Mouse (Mus musculus): ENCODE results near the gene Foxo3. TPM values are rescaled to one million over a fixed set of nuclear protein-coding genes. Genes with fewer than 3 reads are reported as not detected.
A peak's percentile ranks its signal among the peaks of the same experiment; 100 is the strongest.

Gene Foxo3
- polyA plus RNA-seq, 1 experiment = 13.4 TPM

- DNase-seq (ENCODE audit: low read depth, low spot score) = no peak
- WGBS = 63% methylated on average over 6 of the region's 6 CpGs
These were observed 41.2 kb downstream of the Foxo3 start for GRCm38 (mm10) chr10:42235321-42235720.

GRCm38 (mm10) chr10:42232977-42233376 lies 43.6 kb downstream of the Foxo3 start:
- no peak for DNase-seq (ENCODE audit: low read depth, low spot score)
- WGBS = 82% methylated on average over 11 of the region's 11 CpGs

GRCm38 (mm10) chr10:42231847-42232246 lies 44.7 kb downstream of the Foxo3 start:
- 86% methylated on average over 8 of the region's 8 CpGs for WGBS

GRCm38 (mm10) chr10:42231100-42231541 lies 45.4 kb downstream of the Foxo3 start:
- 87% methylated on average over 3 of the region's 3 CpGs for WGBS
- DNase-seq (ENCODE audit: low read depth, low spot score) = no peak

More at GRCm38 (mm10) chr10:42231847-42232246, 44.7 kb downstream of the Foxo3 start:
- no peak for DNase-seq (ENCODE audit: low read depth, low spot score)

DNA sequence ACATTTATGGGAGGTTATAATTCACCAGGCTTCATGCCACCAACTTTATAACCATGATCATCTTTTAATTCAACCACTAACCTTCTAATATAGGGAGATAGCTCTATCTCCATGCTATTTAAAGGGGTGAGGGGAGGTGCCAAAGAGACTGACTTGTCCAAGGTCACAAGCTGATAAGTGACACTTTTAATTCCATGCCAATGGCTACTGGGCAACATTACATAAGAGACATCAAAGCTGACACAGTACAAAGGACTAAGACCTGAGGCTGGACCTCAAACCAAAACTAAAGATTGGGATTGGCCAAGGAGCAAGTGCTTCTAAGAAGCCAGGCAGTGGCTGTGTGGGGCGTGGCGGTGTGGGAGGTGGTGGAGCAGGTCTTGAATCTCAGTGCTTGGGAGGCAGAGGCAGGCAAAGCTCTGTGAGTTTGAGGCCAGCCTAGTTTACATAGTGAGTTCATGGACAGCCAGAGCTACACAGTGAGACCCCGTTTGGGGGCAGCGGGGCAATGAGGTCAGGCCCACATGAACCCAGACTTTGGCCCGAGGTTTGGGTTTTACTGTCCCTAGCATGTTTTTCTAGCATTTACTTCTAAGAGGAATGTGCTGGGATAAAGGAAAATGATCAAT lies 46.0 kb downstream of the Foxo3 start:
- 75% methylated on average over 5 of the region's 5 CpGs for WGBS
- DNase-seq (ENCODE audit: low read depth, low spot score) = no peak

- WGBS = 57% methylated on average over 4 of the region's 4 CpGs
- no peak for DNase-seq (ENCODE audit: low read depth, low spot score)
These were observed 48.8 kb downstream of the Foxo3 start for GRCm38 (mm10) chr10:42227751-42228241.

- WGBS = 93% methylated on average over 15 of the region's 15 CpGs
- DNase-seq (ENCODE audit: low read depth, low spot score) = no peak
These were observed 50.4 kb downstream of the Foxo3 start for GRCm38 (mm10) chr10:42226176-42226575.

- WGBS = 73% methylated on average over 18 of the region's 18 CpGs
- DNase-seq (ENCODE audit: low read depth, low spot score) = no peak
These were observed 51.2 kb downstream of the Foxo3 start for GRCm38 (mm10) chr10:42225184-42225935.

GRCm38 (mm10) chr10:42221996-42222395 lies 54.6 kb downstream of the Foxo3 start:
- 76% methylated on average over 11 of the region's 11 CpGs for WGBS
- DNase-seq (ENCODE audit: low read depth, low spot score) = no peak

GRCm38 (mm10) chr10:42221136-42221891 lies 55.2 kb downstream of the Foxo3 start:
- 89% methylated on average over 19 of the region's 19 CpGs for WGBS

DNA sequence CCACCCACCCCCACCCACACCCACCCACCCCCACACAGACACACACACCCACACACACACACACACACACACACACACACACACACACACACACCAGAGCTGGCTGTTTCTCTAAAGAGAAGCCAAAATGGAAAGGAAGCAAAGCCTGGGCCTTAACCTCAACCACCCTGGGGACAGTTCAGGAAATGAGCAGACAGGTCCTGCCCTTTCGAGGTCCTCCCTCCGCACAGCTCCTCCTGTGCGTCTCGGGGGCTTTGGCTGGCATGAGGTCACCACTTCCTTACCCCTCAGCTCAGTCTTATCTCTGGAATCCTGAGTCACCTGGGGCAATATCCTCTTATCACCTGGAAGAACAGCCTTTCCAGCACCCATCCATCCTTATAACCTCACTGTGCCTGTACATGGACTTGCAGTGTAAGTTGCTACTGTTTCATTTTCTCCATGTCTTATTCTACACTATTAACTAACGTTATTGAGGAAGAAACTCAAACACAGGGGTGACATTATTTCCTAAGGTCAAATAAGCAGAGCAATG lies 56.1 kb downstream of the Foxo3 start:
- 59% methylated on average over 5 of the region's 5 CpGs for WGBS

More at GRCm38 (mm10) chr10:42221136-42221891, 55.2 kb downstream of the Foxo3 start:
- no peak for DNase-seq (ENCODE audit: low read depth, low spot score)

GRCm38 (mm10) chr10:42211407-42211806 lies 65.1 kb downstream of the Foxo3 start:
- 41% methylated on average over 7 of the region's 7 CpGs for WGBS
- no peak for DNase-seq (ENCODE audit: low read depth, low spot score)

More for the DNA sequence above, 56.1 kb downstream of the Foxo3 start:
- no peak for DNase-seq (ENCODE audit: low read depth, low spot score)

GRCm38 (mm10) chr10:42210641-42211040 lies 65.9 kb downstream of the Foxo3 start:
- DNase-seq (ENCODE audit: low read depth, low spot score) = no peak
- WGBS = 90% methylated on average over 2 of the region's 2 CpGs

DNA sequence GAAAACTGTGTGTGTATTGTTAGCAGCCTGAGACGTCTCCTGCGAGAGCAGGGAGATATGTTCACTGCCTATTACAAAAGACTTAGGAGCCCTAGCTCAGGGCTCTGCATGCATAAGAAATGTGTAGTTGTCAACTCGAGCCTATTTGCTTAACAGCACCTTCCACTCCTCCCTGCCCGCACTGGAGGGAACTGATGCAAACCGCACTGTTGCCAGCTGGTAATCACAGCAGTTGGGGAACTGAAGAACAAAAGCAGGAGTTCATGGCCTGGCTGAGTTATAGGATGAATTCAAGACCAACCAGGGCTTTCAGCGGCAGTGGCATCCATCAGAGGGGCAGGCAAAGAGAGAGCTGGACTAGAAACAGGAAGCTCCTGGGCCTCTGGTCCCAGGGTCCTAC lies 66.7 kb downstream of the Foxo3 start:
- WGBS = 83% methylated on average over 6 of the region's 6 CpGs
- DNase-seq (ENCODE audit: low read depth, low spot score) = no peak

GRCm38 (mm10) chr10:42207612-42208011 lies 68.9 kb downstream of the Foxo3 start:
- WGBS = 94% methylated on average over 12 of the region's 12 CpGs
- no peak for DNase-seq (ENCODE audit: low read depth, low spot score)

DNA sequence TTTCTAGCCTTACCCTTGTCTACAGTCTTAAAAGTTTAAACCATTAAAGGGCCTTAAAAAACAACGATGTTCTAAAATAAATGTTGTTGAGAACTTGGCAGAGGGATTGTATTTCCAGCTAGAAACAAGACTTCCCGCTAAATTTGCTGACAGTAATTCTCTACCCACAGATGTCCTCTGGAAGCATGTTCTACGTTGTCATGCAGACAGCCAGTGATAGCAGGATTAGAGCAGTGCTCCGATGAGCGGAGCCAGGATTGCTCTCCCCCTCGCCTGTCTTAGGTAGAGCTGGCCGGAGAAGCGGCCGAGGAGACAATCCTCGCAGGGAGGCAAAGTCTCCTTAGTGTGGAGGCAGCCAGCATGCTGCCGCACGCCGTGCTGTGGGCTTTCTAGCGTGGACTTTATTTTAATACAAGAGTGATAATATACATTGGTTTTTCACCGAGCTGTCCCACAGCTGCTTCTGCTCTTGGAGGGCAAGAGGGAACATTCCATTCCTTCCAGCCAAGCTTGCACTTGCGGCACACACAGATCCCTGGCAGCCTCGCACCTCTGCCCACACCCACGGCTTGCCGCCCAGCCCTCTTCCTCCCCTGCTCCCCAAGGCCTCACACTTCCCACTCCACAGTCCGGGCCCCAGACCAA lies 71.7 kb downstream of the Foxo3 start:
- 71% methylated on average over 20 of the region's 20 CpGs for WGBS
- no peak for DNase-seq (ENCODE audit: low read depth, low spot score)

GRCm38 (mm10) chr10:42203321-42204155 lies 73.0 kb downstream of the Foxo3 start:
- no peak for DNase-seq (ENCODE audit: low read depth, low spot score)
- 67% methylated on average over 18 of the region's 18 CpGs for WGBS

GRCm38 (mm10) chr10:42202561-42202960 lies 74.0 kb downstream of the Foxo3 start:
- WGBS = 33% methylated on average over 8 of the region's 8 CpGs
- DNase-seq (ENCODE audit: low read depth, low spot score) = peak; percentile 63

DNA sequence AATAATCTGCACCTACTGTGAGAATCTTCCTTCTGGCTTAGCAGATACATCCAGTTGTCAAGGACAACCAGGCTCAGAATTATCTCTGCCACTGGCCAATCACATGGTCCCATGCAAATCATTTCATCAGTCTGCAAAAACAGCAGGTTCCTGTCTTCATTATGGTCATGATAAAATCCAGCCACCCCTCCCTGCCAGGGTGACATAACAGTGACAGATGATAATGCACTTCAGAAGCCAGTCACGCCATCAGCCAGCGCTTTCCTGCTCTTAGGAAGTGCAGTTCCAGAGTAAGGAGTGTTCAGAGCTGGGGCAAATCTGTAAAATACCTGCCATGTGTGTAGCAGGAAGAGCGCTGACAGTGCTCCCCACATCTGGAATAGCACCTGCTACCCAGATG lies 77.1 kb downstream of the Foxo3 start:
- WGBS = 82% methylated on average over 3 of the region's 3 CpGs
- no peak for DNase-seq (ENCODE audit: low read depth, low spot score)

Data from large intestine, adult 2 months (tissue).